Mouse (Mus musculus) heart, adult 2 months (tissue): ENCODE measurements around the gene Wdr83os.

Source experiments
- CTCF ChIP-seq: fragments of 200-600 bp; IDR thresholded peaks from 2 replicates; pipeline ENCODE4 v1.8.1; 2022; ENCODE audit warnings: antibody characterized with exemption, mild to moderate bottlenecking, moderate library complexity
- EP300 ChIP-seq: fragments of 200-500 bp; IDR thresholded peaks from 2 replicates; pipeline ENCODE4 v1.6.1; 2011; ENCODE audit warnings: low read depth, low read length, control low read depth; ENCODE audit not compliant: insufficient read depth
- POLR2A ChIP-seq: fragments of 200-500 bp; IDR thresholded peaks from 2 replicates; pipeline ENCODE4 v1.6.1; 2011; ENCODE audit warnings: mild to moderate bottlenecking, low read depth, low read length, control low read depth; ENCODE audit not compliant: insufficient read depth

DNA sequence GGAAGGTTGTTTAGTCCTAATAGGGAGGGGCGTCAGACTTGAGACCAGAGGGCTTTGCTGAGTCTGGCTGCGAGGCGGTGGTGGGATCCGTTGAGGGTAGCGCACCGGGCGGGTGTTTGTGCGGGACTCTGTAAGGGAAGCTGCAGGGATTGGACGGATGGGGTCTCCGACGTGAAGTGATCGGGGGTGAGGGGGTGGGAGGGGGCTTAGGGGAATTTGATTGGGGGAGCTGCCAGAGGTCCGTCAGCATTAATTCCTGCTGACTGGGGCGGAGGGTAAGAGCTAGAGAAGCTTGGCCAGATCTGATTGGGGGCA lies 43.2 kb upstream of the Wdr83os start:
- TF ChIP-seq CTCF, result no peak
- TF ChIP-seq EP300, result no peak
- TF ChIP-seq POLR2A, result no peak
